In the genomic region with DNA sequence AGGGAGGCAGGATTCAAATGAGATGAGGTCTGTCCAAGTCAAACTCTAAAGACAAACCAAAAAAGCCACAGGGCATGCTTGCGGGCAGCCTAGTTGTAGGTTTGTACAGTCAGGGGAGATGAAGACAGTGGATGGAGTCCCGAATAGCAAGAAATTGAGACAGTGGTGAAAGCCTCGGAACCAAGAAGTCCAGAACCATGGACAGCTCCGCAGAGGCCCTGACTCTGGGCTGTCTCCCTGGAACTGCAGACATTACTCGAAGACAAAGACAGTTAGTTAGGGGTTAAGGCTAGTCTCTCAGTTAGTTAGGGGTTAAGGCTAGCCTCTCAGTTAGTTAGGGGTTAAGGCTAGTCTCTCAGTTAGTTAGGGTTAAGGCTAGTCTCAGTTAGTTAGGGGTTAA, we compare ENCODE assay signal across 12 mouse cellular contexts. TPM values are rescaled to one million over a fixed set of nuclear protein-coding genes. Genes with fewer than 3 reads are reported as not detected.
DNase-seq lines count a peak whose midpoint lies in the region; TF ChIP-seq lines count a peak whose summit lies in the region.
"Had no signal": no experiment of that assay in that cellular context is flagged by ENCODE, and none has a peak within 500 bp of the region (broad histone marks: within the 10 kb centered on the region; RNA-seq: fewer than 3 reads in every experiment).

No protein-coding gene starts in this region.

- no peaks in the 10 kb centered on the region for H3K27me3 ChIP-seq in myocyte (ENCODE audit: control insufficient read depth, insufficient read depth, insufficient read length)
- H3K27me3 ChIP-seq: liver, embryonic 15.5 days had no signal

- no peak overlapping the region for H3K4me2 ChIP-seq in myocyte (ENCODE audit: low read depth)
- H3K4me2 ChIP-seq: liver, embryonic 15.5 days had no signal

- no peak overlapping the region for H3K4me3 ChIP-seq in myocyte
- H3K4me3 ChIP-seq: liver, embryonic 15.5 days had no signal

- intact Hi-C loops in heart, postnatal 14 days (cut with DNase I): no loop called here
- intact Hi-C loops in heart, postnatal 25 days (cut with DNase I): no loop called here

- no peaks in the 10 kb centered on the region for H3K36me3 ChIP-seq in myocyte (ENCODE audit: control insufficient read depth, insufficient read depth)
- H3K36me3 ChIP-seq: liver, embryonic 15.5 days had no signal

- peak; percentile 19 to 37 for DNase-seq in heart, postnatal 14 days
- DNase-seq in heart, postnatal 25 days (ENCODE audit: low spot score): no peak
- DNase-seq in retina, embryonic 14.5 days (ENCODE audit: low spot score): peak; percentile 46
- no peak for DNase-seq in retina, postnatal 1 day
- DNase-seq in embryo, embryonic 11 days: peak; percentile 62
- no peak for DNase-seq in layer of hippocampus, adult 9-11 months
- DNase-seq in right cerebral cortex, adult 2 months (ENCODE audit: low spot score in 2 of 2): no peak

- no peak overlapping the region for H3ac ChIP-seq in myocyte (ENCODE audit: control insufficient read depth, insufficient read length)

- no peak for TF ChIP-seq POLR2A in myocyte (IDR thresholded peaks at IDR 0.05; ENCODE audit: insufficient read length, low read depth)

- no peaks in the 10 kb centered on the region for H3K79me2 ChIP-seq in myocyte (ENCODE audit: control insufficient read depth, insufficient read depth)

TF ChIP-seq in myocyte, 11 proteins besides CTCF, POLR2A, EP300 and RAD21:
- no peak for TF ChIP-seq E2F4 (IDR thresholded peaks at IDR 0.05; ENCODE audit: insufficient read depth)
- TF ChIP-seq REST (IDR thresholded peaks at IDR 0.05; ENCODE audit: insufficient read depth, insufficient read length): peak; percentile 76
- no peak for TF ChIP-seq CEBPB (IDR thresholded peaks at IDR 0.05; ENCODE audit: insufficient read depth, poor library complexity, severe bottlenecking)
- TF ChIP-seq TCF3 (IDR thresholded peaks at IDR 0.05; ENCODE audit: insufficient read length, low read depth): no peak
TF ChIP-seq in myocyte: peak in this region for 1.

RNA-seq across cellular contexts. Expression of gene Acvr2b, which starts 13.0 kb away (rescaled TPM):
- total RNA-seq in heart, postnatal 14 days (2021): 1 to 10 TPM; 5.7 to 6.7 TPM
- total RNA-seq in heart, postnatal 25 days (2021): 1 to 10 TPM; 5.8 to 6.5 TPM
- polyA plus RNA-seq in myocyte (2012; fragmentation: generic; extraction: Trizol): 1.8 TPM

RNA-seq across cellular contexts. Expression of gene Slc22a14, which starts 23.6 kb away (rescaled TPM):
- under 1 TPM in 1 of 2 experiments, not detected in 1; 0.22 TPM for total RNA-seq in heart, postnatal 14 days (2021)
- under 1 TPM in 1 of 2 experiments, not detected in 1; 0.17 TPM for total RNA-seq in heart, postnatal 25 days (2021)
- not detected for polyA plus RNA-seq in myocyte (2012; fragmentation: generic; extraction: Trizol)
- total RNA-seq: layer of hippocampus, adult 18-20 months had no signal
- polyA plus RNA-seq: heart, embryonic 14.5 days; stomach, embryonic 14.5 days had no signal

RNA-seq across cellular contexts. Expression of gene Xylb, which starts 31.8 kb away (rescaled TPM):
- under 1 TPM; 0.24 to 0.29 TPM for total RNA-seq in heart, postnatal 14 days (2021)
- under 1 TPM; 0.16 to 0.42 TPM for total RNA-seq in heart, postnatal 25 days (2021)
- polyA plus RNA-seq in myocyte (2012; fragmentation: generic; extraction: Trizol): 1.7 TPM

RNA-seq across cellular contexts. Expression of gene Myd88, which starts 47.7 kb away (rescaled TPM):
- 10 to 100 TPM; 15.7 to 16.4 TPM for total RNA-seq in heart, postnatal 14 days (2021)
- total RNA-seq in heart, postnatal 25 days (2021): 10 to 100 TPM; 12.2 to 14.3 TPM
- 16.0 TPM for polyA plus RNA-seq in myocyte (2012; fragmentation: generic; extraction: Trizol)

RNA-seq across cellular contexts. Expression of gene Acaa1a, which starts 49.5 kb away (rescaled TPM):
- 10 to 100 TPM; 81.0 to 81.7 TPM for total RNA-seq in heart, postnatal 14 days (2021)
- 10 to 100 TPM; 83.0 to 88.6 TPM for total RNA-seq in heart, postnatal 25 days (2021)
- polyA plus RNA-seq in myocyte (2012; fragmentation: generic; extraction: Trizol): 61.7 TPM

Comparison
In these comparisons a context has a peak if more than half of its experiments do, and no peak if none do; other contexts are left out.
1. DNase-seq: peak in heart, postnatal 14 days (2 of 2), retina, embryonic 14.5 days (single experiment) and embryo, embryonic 11 days (single experiment); none in heart, postnatal 25 days (single experiment), retina, postnatal 1 day (single experiment), layer of hippocampus, adult 9-11 months (single experiment) and right cerebral cortex, adult 2 months (0 of 2).